Mouse (Mus musculus) spleen, adult 2 months (tissue): Measurements from ENCODE around the gene Prickle1. TPM values are rescaled to one million over a fixed set of nuclear protein-coding genes. Genes with fewer than 3 reads are reported as not detected.

Experiments used
- DNase-seq, 2 experiments: peaks; one replicate each; pipeline versions ENCODE4 v3.0.0 to v3.0.0-alpha.2; 2012 to 2021; ENCODE audit warnings: low spot score in 2 of 2, low read depth in 1 of 2
- H3K27ac ChIP-seq: fragments of 200-500 bp; 2 replicates; pipeline ENCODE4 v1.5.1; 2012; ENCODE audit warnings: low read length, inconsistent platforms; ENCODE audit not compliant: insufficient read depth
- H3K27me3 ChIP-seq: fragments of 200-500 bp; 2 replicates; pipeline ENCODE4 v1.6.1; 2012; ENCODE audit warnings: mild to moderate bottlenecking, moderate library complexity, low read length, inconsistent platforms; ENCODE audit not compliant: control insufficient read depth, insufficient read depth
- H3K36me3 ChIP-seq: fragments of 200-500 bp; 2 replicates; pipeline ENCODE4 v1.6.1; 2012; ENCODE audit warnings: mild to moderate bottlenecking, low read length, inconsistent platforms; ENCODE audit not compliant: control insufficient read depth, insufficient read depth
- H3K4me1 ChIP-seq: fragments of 200-500 bp; 2 replicates; pipeline ENCODE4 v1.6.1; 2011; ENCODE audit warnings: inconsistent platforms; ENCODE audit not compliant: control insufficient read depth, insufficient read depth, insufficient read length
- H3K4me3 ChIP-seq: fragments of 200-500 bp; 2 replicates; pipeline ENCODE4 v1.5.1; 2011; ENCODE audit warnings: mild to moderate bottlenecking, inconsistent platforms; ENCODE audit not compliant: insufficient read depth, insufficient read length; ENCODE audit errors: extremely low read depth
- CTCF ChIP-seq: fragments of 200-500 bp; IDR thresholded peaks from 2 replicates; pipeline ENCODE4 v1.5.1; 2011; ENCODE audit warnings: mild to moderate bottlenecking, inconsistent platforms; ENCODE audit not compliant: insufficient read depth, insufficient read length, insufficient replicate concordance; ENCODE audit errors: extremely low read depth
- POLR2A ChIP-seq: fragments of 200-500 bp; IDR thresholded peaks from 2 replicates; pipeline ENCODE4 v1.6.1; 2011; ENCODE audit warnings: low read depth, low read length, inconsistent platforms
- WGBS: fragments of 180-500 bp; shearing (Covaris S2); methylation state at CpG from one replicate; pipeline ENCODE4 v1.1.7; 2018; 5-methylcytosine and 5-hydroxymethylcytosine counted together
- polyA plus RNA-seq: library from polyadenylated mRNA; depleted of rRNA; stranded (reverse); fragments of >200 nt; gene quantifications from 2 replicates; pipeline ENCODE4 v1.2.3, GENCODE M21; 2012

The Prickle1 gene
- polyA plus RNA-seq, 1 experiment: 3.8 TPM

DNA sequence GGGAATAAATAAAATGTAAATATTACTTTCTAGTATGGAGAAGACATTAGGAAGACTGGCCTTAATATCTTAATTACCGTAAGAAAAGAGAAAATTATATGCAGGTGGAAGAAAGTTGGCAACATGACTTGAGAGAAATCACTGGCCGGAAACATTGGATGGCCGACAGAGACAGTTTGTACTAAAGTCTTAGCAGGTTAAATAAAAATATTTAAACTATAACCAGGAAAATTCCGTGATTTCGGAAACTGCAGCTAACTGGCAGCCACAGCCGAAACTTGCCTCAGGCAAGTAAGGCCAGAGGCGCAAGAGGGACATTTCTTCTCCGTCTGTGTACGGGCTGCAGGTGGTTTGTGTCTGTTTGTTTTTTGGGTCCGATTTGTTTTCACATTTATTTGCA, 22.8 kb downstream of the Prickle1 start:
- WGBS: 94% methylated on average over 10 of the region's 10 CpGs
- TF ChIP-seq CTCF (no peak), POLR2A (no peak)

DNA sequence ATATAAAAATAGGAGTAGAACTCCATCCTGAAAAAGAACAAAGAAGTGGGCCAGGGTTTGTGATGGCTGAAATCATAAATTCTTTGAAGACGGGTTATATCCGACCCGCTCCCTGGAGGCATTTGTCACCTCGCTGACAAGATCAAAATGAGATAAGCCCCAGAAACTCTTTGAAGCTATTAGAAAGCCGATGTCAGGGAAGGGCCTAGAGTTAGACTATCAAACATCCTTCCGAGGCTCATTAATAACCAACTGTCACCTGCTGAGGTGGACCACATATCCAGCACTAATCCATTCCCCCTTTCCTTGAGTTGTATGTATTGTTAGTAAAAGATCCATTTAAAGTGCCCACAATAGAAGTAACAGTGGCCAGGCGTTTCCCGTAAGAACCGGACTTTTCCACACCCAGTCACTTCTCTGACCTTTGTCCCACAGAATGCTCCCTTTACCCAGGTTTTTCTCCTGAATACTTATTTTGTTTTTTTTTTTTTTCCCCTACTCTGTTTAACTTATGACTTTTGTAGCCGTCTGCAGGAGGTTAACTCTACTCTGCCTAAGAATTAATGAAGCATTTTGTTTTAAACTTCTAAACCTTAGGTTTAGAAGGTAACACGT, 24.7 kb downstream of the Prickle1 start:
- WGBS: 94% methylated on average over 11 of the region's 11 CpGs
- TF ChIP-seq CTCF: no peak
- TF ChIP-seq POLR2A: no peak

More for the DNA sequence above, 22.8 kb downstream of the Prickle1 start:
- Histone ChIP-seq H3K4me3 (no peak overlapping the region), H3K4me1 (no peaks in the 10 kb centered on the region), H3K27me3 (no peaks in the 10 kb centered on the region), H3K27ac (no peak overlapping the region), H3K36me3 (no peaks in the 10 kb centered on the region)
- DNase-seq: no peak

DNA sequence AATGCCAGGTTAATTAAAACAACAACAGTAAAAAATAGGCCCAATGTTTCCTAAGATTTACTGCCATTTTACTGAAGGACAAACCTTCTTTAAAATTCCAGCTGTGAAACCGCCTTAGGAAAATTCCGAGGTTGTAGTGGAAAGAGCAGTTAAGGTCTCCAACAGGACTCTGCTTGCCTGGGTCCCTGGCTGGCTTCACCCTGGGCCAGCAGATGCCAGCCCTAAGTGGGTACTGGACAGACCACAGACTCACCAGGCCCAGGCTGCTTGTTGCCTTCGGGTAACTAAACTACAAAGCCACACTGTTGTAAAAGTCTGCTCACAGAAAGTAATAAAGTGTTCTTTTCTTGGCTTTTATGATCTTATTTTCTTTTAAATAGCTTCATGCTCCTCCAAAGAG, 26.8 kb downstream of the Prickle1 start:
- TF ChIP-seq POLR2A (no peak), CTCF (no peak)
- 84% methylated on average over 3 of the region's 3 CpGs for WGBS
- Histone ChIP-seq H3K27me3 (no peaks in the 10 kb centered on the region), H3K4me1 (no peaks in the 10 kb centered on the region), H3K4me3 (no peak overlapping the region), H3K36me3 (no peaks in the 10 kb centered on the region), H3K27ac (no peak overlapping the region)
- DNase-seq: no peak

More for the DNA sequence above, 24.7 kb downstream of the Prickle1 start:
- Histone ChIP-seq H3K36me3 (no peaks in the 10 kb centered on the region), H3K27me3 (no peaks in the 10 kb centered on the region), H3K27ac (no peak overlapping the region), H3K4me1 (no peaks in the 10 kb centered on the region), H3K4me3 (no peak overlapping the region)
- no peak for DNase-seq

DNA sequence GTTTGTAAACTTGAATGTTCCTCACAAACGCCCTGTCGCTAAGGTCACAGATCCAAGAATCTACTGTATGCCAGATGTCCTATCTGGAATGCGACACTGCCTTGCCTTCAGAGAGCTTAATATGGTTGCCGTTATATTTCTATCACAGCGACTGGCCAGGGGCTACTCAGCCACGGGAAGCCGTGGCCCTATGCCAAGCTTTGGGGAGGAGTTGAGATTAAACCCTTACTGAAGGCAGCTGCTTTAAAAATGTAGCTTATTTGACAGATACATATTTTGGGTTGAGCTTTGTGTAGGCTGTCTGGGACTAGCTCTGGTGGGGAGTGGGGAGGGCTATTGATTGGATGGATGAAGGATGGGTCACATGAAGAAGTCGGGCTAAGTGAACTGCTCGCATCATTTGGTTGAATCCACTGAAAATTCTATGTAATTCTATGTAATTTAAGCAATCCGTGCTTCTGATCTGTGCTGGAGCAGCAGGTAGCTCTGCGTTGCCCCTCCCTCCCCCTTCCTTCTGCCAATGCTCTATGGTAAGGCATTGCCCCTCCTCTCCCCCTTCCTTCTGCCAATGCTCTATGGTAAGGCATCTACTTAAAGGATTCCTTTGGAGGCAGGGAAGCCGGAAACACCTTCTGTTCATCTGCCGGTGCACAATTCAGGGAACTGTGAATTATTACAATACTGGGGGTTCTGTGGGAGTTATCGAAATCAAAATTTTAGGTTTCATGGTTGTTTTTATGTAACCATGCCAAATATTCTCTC, 28.0 kb downstream of the Prickle1 start:
- TF ChIP-seq POLR2A: no peak
- TF ChIP-seq CTCF: no peak
- no peaks in the 10 kb centered on the region for H3K27me3 ChIP-seq
- DNase-seq: no peak
- WGBS: 86% methylated on average over 14 of the region's 14 CpGs
- no peaks in the 10 kb centered on the region for H3K4me1 ChIP-seq
- no peak overlapping the region for H3K27ac ChIP-seq
- H3K4me3 ChIP-seq: no peak overlapping the region
- H3K36me3 ChIP-seq: no peaks in the 10 kb centered on the region

DNA sequence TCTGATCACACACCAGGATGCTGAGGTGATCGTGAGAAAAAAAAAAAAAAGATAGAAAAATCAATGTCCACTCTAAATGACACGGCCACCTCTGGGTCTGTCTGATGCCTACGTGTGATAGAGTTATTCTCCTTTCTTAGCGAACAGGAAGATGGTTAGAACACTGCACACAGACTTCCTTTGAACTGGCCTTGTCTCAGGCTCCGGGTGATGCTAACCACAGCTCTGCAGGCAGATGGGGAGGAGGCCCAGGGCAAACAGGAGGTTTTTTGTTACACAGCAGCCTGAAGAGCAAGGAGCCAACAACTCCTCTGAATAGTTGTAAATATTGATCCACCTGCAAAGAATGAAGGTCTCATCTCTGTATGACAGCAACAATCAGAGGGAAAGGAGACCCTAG, 32.2 kb downstream of the Prickle1 start:
- no peak for DNase-seq
- Histone ChIP-seq H3K4me3 (no peak overlapping the region), H3K27me3 (no peaks in the 10 kb centered on the region), H3K27ac (no peak overlapping the region), H3K4me1 (no peaks in the 10 kb centered on the region), H3K36me3 (no peaks in the 10 kb centered on the region)
- TF ChIP-seq POLR2A (no peak), CTCF (no peak)
- 14% methylated on average over 5 of the region's 5 CpGs for WGBS

DNA sequence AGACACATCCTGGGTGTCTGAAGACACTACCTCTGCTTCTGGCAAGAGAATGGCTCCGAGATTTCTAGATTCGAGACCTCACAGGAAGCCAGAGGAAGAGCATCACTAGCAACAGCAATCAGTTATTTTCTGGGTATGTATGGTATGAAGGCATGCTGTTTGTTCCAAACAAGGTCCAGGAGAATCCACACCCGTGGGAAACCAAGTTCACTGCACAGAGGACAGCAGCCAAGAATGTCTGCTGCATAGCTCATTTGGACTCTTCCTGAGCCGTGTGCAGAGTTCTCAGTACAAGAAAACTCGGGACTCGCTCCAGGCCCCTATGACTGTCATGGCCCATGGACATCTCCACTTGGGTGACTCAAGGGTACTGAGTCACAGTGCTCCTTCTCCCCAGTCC, 34.2 kb downstream of the Prickle1 start:
- DNase-seq: no peak
- Histone ChIP-seq H3K27ac (no peak overlapping the region), H3K36me3 (no peaks in the 10 kb centered on the region), H3K4me3 (no peak overlapping the region), H3K27me3 (no peaks in the 10 kb centered on the region), H3K4me1 (no peaks in the 10 kb centered on the region)
- 76% methylated on average over 6 of the region's 6 CpGs for WGBS
- TF ChIP-seq CTCF: no peak
- TF ChIP-seq POLR2A: no peak

DNA sequence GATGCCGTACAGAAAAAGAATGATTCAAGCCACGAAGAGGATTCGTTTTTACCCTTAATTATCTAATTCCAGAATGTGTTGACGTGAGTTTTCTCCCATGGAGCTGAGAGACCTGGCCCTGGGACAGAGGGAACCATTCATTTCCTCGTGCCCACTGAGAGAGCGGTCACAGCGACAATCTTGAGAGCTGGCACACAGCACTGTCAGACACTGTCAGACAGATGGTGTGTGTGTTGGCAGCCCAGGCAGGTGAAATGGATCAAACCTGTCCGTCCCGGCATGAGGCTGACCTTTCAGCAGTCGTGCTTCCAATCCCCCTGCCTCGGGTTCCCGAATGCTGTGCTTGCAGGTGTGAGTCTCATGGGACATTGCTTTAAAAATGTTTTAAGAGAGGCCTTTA, 37.3 kb downstream of the Prickle1 start:
- Histone ChIP-seq H3K4me1 (no peaks in the 10 kb centered on the region), H3K27me3 (no peaks in the 10 kb centered on the region), H3K27ac (no peak overlapping the region), H3K4me3 (no peak overlapping the region), H3K36me3 (no peaks in the 10 kb centered on the region)
- no peak for DNase-seq
- WGBS: 90% methylated on average over 12 of the region's 12 CpGs
- TF ChIP-seq POLR2A: no peak
- no peak for TF ChIP-seq CTCF
